Mouse (Mus musculus) heart, embryonic 11.5 days (tissue): ENCODE results near the gene Adgrg4. TPM values are rescaled to one million over a fixed set of nuclear protein-coding genes. Genes with fewer than 3 reads are reported as not detected.

ENCODE experiments used
- ATAC-seq: fragments of 200-750 bp; cut with Nextera tagmentation; replicated peaks from 2 replicates; pipeline ENCODE4 v1.8.0; 2017; ENCODE audit warnings: moderate library complexity; ENCODE audit not compliant: insufficient number of reproducible peaks, low FRiP score, low TSS enrichment
- H3K27ac ChIP-seq: fragments of 300-500 bp; sonication (generic); 2 replicates; pipeline ENCODE4 v1.5.1; 2014; ENCODE audit warnings: mild to moderate bottlenecking, low read depth, low read length
- H3K27me3 ChIP-seq: fragments of 300-500 bp; sonication (generic); 2 replicates; pipeline ENCODE4 v1.6.1; 2014; ENCODE audit warnings: mild to moderate bottlenecking, low read length, mixed read lengths; ENCODE audit not compliant: control insufficient read depth, insufficient read depth
- H3K36me3 ChIP-seq: fragments of 300-500 bp; sonication (generic); 2 replicates; pipeline ENCODE4 v1.6.1; 2014; ENCODE audit warnings: mild to moderate bottlenecking, low read length, moderate library complexity, mixed read lengths; ENCODE audit not compliant: control insufficient read depth, insufficient read depth
- H3K4me1 ChIP-seq: fragments of 300-500 bp; sonication (generic); 2 replicates; pipeline ENCODE4 v1.6.1; 2014; ENCODE audit warnings: low read length; ENCODE audit not compliant: control insufficient read depth, insufficient read depth
- H3K4me2 ChIP-seq: fragments of 300-500 bp; sonication (generic); 2 replicates; pipeline ENCODE4 v1.6.1; 2014; ENCODE audit warnings: mild to moderate bottlenecking, moderate library complexity
- H3K4me3 ChIP-seq: fragments of 300-500 bp; sonication (generic); 2 replicates; pipeline ENCODE4 v1.5.1; 2014; ENCODE audit warnings: low read depth, low read length
- H3K9ac ChIP-seq: fragments of 300-500 bp; sonication (generic); 2 replicates; pipeline ENCODE4 v1.6.1; 2014; ENCODE audit warnings: mild to moderate bottlenecking, low read depth, low read length, moderate library complexity
- H3K9me3 ChIP-seq: fragments of 300-500 bp; sonication (generic); replicated peaks from 2 replicates; pipeline ENCODE4 v1.6.1; 2016; ENCODE audit warnings: low read length; ENCODE audit not compliant: control insufficient read depth
- WGBS: fragments of 180-500 bp; shearing (Covaris S2); extraction: QIAGEN DNeasy Blood & Tissue Kit; methylation state at CpG from one replicate; pipeline ENCODE4 v1.1.7; 2014; ENCODE audit not compliant: insufficient replicate concordance; 5-methylcytosine and 5-hydroxymethylcytosine counted together
- polyA plus RNA-seq: library from polyadenylated mRNA; unstranded; fragments of >200 nt; fragmentation: Nextera tagmentation; extraction: Ambion mirVana; gene quantifications from 2 replicates; pipeline ENCODE4 v1.2.1, GENCODE M21; 2014

Gene Adgrg4
- not detected in 2 replicates for polyA plus RNA-seq

DNA sequence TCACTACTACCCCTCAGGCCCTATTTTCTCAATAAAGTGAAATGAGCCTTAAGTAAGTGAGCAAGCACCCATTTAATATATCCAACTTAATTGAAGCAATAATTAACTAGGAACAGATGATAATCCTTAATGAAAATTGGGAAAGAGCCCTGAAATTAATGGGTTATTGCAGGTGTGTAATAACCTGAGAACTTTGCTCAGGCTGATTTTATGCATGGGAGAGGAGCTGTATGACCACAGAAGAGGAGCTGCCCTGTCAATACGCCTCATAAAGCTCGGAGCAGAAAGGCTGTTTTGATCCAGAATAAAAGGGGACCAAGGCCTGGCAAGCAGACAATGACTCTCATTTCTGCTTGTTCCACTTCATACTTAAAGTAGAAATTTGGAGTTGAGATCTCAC is at the start of gene Adgrg4:
TSS of gene Adgrg4 (plus strand) at position 301 of the 400 bp plus-strand sequence.
- Histone ChIP-seq H3K4me1 (no peaks in the 10 kb centered on the region), H3K36me3 (no peaks in the 10 kb centered on the region), H3K4me2 (no peak within 1 kb of the TSS), H3K27ac (no peak within 1 kb of the TSS), H3K4me3 (no peak within 1 kb of the TSS), H3K9me3 (no peaks in the 10 kb centered on the region), H3K27me3 (no peaks in the 10 kb centered on the region), H3K9ac (no peak within 1 kb of the TSS)
- ATAC-seq: no peak
- 82% methylated on average over 2 of the region's 2 CpGs for WGBS

- Histone ChIP-seq H3K36me3 (no peaks in the 10 kb centered on the region), H3K4me3 (peak within 1 kb of the TSS; percentile 54), H3K9ac (peak within 1 kb of the TSS; percentile 61), H3K9me3 (no peaks in the 10 kb centered on the region), H3K27ac (no peak within 1 kb of the TSS), H3K4me1 (no peaks in the 10 kb centered on the region), H3K27me3 (no peaks in the 10 kb centered on the region), H3K4me2 (peak within 1 kb of the TSS; percentile 66)
- 16% methylated on average over 33 of the region's 35 CpGs for WGBS
- ATAC-seq: no peak
Measured at GRCm38 (mm10) chrX:56821765-56822603, 48.0 kb upstream of the Adgrg4 start, which contains the start of gene Map7d3. TSS of gene Map7d3 (minus strand) at chrX:56822326.

DNA sequence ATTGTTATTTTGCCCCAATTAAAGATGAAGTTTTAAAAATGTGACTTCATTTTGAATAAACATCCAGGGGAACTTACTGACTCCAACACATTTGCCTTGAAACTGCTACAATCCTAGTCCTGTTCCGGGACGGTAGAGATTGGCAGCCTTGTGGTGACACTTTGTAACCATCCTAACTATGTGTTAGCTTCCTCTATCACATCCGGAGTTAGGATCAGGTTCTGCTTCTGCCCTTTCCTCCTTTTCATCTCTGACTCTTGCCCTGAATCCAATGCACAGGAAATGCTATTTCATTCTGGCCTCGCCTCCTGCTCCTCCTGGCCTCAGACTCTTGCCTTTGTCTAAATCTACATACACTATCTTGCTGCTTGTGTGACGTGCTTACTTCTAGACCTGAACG is 42.5 kb upstream of the Adgrg4 start:
- no peaks in the 10 kb centered on the region for H3K27me3 ChIP-seq
- H3K9ac ChIP-seq: no peak overlapping the region
- 66% methylated on average over 6 of the region's 6 CpGs for WGBS
- no peaks in the 10 kb centered on the region for H3K4me1 ChIP-seq
- H3K9me3 ChIP-seq: no peaks in the 10 kb centered on the region
- H3K4me2 ChIP-seq: no peak overlapping the region
- no peak overlapping the region for H3K4me3 ChIP-seq
- H3K27ac ChIP-seq: no peak overlapping the region
- no peak for ATAC-seq
- H3K36me3 ChIP-seq: no peaks in the 10 kb centered on the region

DNA sequence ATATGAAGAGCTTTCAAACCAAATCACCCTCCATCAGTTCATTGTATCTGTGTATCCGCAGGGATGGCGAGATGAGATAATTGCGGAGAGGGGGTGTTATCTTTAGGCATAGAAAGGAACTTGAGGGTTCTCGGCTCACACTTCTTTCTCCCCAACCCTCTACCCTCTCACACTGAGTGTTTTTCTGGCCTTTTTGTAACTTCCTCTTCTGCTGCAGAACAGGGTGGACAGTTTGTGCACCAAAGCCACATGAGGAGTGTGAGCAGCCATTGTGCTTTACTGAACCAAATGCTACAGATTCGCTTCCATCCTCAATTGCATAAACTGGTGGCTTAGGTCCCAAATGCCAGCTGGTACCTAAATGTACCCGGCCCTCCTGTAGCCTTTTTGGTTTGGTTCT is 34.1 kb upstream of the Adgrg4 start:
- Histone ChIP-seq H3K9ac (no peak overlapping the region), H3K27ac (no peak overlapping the region), H3K9me3 (no peaks in the 10 kb centered on the region), H3K27me3 (no peaks in the 10 kb centered on the region), H3K4me1 (no peaks in the 10 kb centered on the region), H3K4me3 (no peak overlapping the region), H3K4me2 (no peak overlapping the region), H3K36me3 (no peaks in the 10 kb centered on the region)
- no peak for ATAC-seq
- WGBS: 65% methylated on average over 6 of the region's 6 CpGs

GRCm38 (mm10) chrX:56839369-56839768 is 30.6 kb upstream of the Adgrg4 start:
- no peak for ATAC-seq
- H3K4me1 ChIP-seq: no peaks in the 10 kb centered on the region

GRCm38 (mm10) chrX:56841255-56841654 is 28.7 kb upstream of the Adgrg4 start:
- no peaks in the 10 kb centered on the region for H3K27me3 ChIP-seq
- ATAC-seq: no peak
- no peak overlapping the region for H3K4me2 ChIP-seq
- no peak overlapping the region for H3K4me3 ChIP-seq
- no peak overlapping the region for H3K9ac ChIP-seq
- H3K9me3 ChIP-seq: no peaks in the 10 kb centered on the region
- H3K4me1 ChIP-seq: no peaks in the 10 kb centered on the region
- 64% methylated on average over 5 of the region's 5 CpGs for WGBS
- H3K27ac ChIP-seq: no peak overlapping the region
- H3K36me3 ChIP-seq: no peaks in the 10 kb centered on the region

More at GRCm38 (mm10) chrX:56839369-56839768, 30.6 kb upstream of the Adgrg4 start:
- no peak overlapping the region for H3K9ac ChIP-seq
- no peak overlapping the region for H3K4me3 ChIP-seq
- H3K36me3 ChIP-seq: no peaks in the 10 kb centered on the region
- H3K9me3 ChIP-seq: no peaks in the 10 kb centered on the region
- no peak overlapping the region for H3K4me2 ChIP-seq
- no peaks in the 10 kb centered on the region for H3K27me3 ChIP-seq
- no peak overlapping the region for H3K27ac ChIP-seq

DNA sequence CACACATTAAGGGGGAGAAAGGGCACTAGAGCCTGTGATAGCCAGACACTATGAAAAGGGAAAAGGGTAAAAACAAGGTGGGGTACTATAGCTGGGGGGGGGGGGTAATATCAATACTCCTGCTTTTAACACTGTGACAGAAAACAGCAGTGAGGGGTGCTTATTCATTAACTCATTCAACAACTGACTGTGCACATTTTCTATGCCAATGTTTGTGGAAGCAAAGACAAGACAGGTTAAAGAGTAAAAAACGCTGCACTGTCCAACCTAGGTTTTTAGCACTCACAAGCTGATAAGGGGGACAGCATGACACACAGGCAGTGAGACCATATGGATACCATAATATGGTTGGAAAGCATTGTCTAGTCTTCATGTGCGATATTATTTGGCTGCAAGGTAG is 142.9 kb downstream of the Adgrg4 start:
- H3K4me3 ChIP-seq: no peak overlapping the region
- WGBS: 68% methylated on average over 2 of the region's 2 CpGs
- no peak for ATAC-seq
- H3K4me1 ChIP-seq: no peaks in the 10 kb centered on the region
- H3K4me2 ChIP-seq: no peak overlapping the region
- H3K27me3 ChIP-seq: no peaks in the 10 kb centered on the region
- H3K9me3 ChIP-seq: no peaks in the 10 kb centered on the region
- H3K36me3 ChIP-seq: no peaks in the 10 kb centered on the region
- no peak overlapping the region for H3K9ac ChIP-seq
- no peak overlapping the region for H3K27ac ChIP-seq

DNA sequence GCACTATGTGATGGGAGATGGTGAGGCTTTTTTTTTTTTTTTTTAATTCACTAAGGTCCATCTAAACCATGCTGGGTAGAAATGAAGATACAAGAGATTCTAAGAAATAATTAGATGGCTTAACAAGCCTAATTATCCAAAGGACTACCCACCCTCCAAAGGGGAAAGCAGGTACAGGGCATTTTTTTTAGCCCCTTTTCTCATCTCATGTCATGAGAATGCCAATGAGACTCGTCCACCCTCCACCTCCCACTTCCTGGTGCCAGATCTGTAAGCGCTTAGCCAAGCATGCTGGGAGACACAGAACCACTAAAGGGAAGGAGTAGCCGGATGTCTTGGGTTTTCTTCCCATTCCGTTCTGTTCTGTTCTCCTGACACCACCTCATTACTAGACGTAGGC is 172.8 kb downstream of the Adgrg4 start, which contains the start of gene Brs3:
TSS of gene Brs3 (plus strand) at position 301 of the 400 bp plus-strand sequence.
- no peak for ATAC-seq
- Histone ChIP-seq H3K9me3 (no peaks in the 10 kb centered on the region), H3K4me3 (no peak within 1 kb of the TSS), H3K27ac (no peak within 1 kb of the TSS), H3K4me1 (no peaks in the 10 kb centered on the region), H3K27me3 (no peaks in the 10 kb centered on the region), H3K36me3 (no peaks in the 10 kb centered on the region), H3K4me2 (no peak within 1 kb of the TSS), H3K9ac (no peak within 1 kb of the TSS)
- 77% methylated on average over 5 of the region's 5 CpGs for WGBS

DNA sequence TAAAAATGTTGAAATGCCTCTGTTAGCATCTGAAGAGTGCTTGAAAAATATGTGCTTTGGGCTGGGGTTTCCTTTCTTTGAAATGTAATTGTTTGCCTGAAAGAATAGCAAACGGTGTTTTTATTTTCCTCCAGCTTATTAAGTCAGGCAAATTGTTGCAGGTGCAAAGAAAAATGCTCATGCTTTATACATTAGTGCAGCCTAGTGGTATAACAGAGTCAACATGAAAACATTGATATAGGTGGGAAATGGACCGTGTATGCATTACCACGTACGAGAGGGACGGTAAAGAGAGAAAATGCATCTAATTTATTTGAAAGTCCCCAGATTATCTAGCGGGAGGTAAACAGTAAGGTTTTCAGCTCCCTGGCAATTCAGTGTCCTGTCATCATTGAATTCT is 173.9 kb downstream of the Adgrg4 start:
- H3K9ac ChIP-seq: no peak overlapping the region
- no peaks in the 10 kb centered on the region for H3K27me3 ChIP-seq
- no peak overlapping the region for H3K4me2 ChIP-seq
- H3K27ac ChIP-seq: no peak overlapping the region
- no peaks in the 10 kb centered on the region for H3K4me1 ChIP-seq
- H3K9me3 ChIP-seq: no peaks in the 10 kb centered on the region
- H3K4me3 ChIP-seq: no peak overlapping the region
- WGBS: 82% methylated on average over 6 of the region's 6 CpGs
- no peak for ATAC-seq
- H3K36me3 ChIP-seq: no peaks in the 10 kb centered on the region
